Mouse (Mus musculus) small intestine, adult 2 months (tissue): ENCODE measurements around the gene Zfp811. TPM values are rescaled to one million over a fixed set of nuclear protein-coding genes. Genes with fewer than 3 reads are reported as not detected.

ENCODE experiments used
- H3K27ac ChIP-seq: fragments of 200-500 bp; 2 replicates; pipeline ENCODE4 v1.5.1; 2012; ENCODE audit warnings: low read depth, low read length, control low read depth, inconsistent platforms; ENCODE audit not compliant: insufficient read depth
- H3K27me3 ChIP-seq: fragments of 200-500 bp; 2 replicates; pipeline ENCODE4 v1.6.1; 2012; ENCODE audit warnings: mild to moderate bottlenecking, moderate library complexity, low read length, inconsistent platforms; ENCODE audit not compliant: control insufficient read depth, insufficient read depth
- H3K36me3 ChIP-seq: fragments of 200-500 bp; 2 replicates; pipeline ENCODE4 v1.6.1; 2012; ENCODE audit warnings: mild to moderate bottlenecking, low read length, control low read depth, inconsistent platforms; ENCODE audit not compliant: control insufficient read depth, insufficient read depth
- H3K4me1 ChIP-seq: fragments of 200-500 bp; 2 replicates; pipeline ENCODE4 v1.6.1; 2012; ENCODE audit warnings: low read length, inconsistent platforms, mixed read lengths; ENCODE audit not compliant: control insufficient read depth, insufficient read depth, insufficient read length
- H3K4me3 ChIP-seq: fragments of 200-500 bp; 2 replicates; pipeline ENCODE4 v1.5.1; 2012; ENCODE audit warnings: low read depth, mild to moderate bottlenecking, control low read depth, inconsistent platforms, low read length, moderate library complexity
- CTCF ChIP-seq: fragments of 200-500 bp; IDR thresholded peaks from 2 replicates; pipeline ENCODE4 v1.5.1; 2012; ENCODE audit warnings: low read depth, mild to moderate bottlenecking, control low read depth, inconsistent platforms, low read length, moderate library complexity, mixed read lengths; ENCODE audit not compliant: insufficient replicate concordance, insufficient read length; ENCODE audit errors: extremely low read depth
- POLR2A ChIP-seq: fragments of 200-500 bp; IDR thresholded peaks from 2 replicates; pipeline ENCODE4 v1.6.1; 2012; ENCODE audit warnings: low read depth, mild to moderate bottlenecking, control low read depth, inconsistent platforms, low read length, moderate library complexity
- WGBS: fragments of 180-500 bp; shearing (Covaris S2); methylation state at CpG from one replicate; pipeline ENCODE4 v1.1.7; 2018; 5-methylcytosine and 5-hydroxymethylcytosine counted together
- polyA plus RNA-seq: library from polyadenylated mRNA; depleted of rRNA; stranded (reverse); fragments of >200 nt; gene quantifications from 2 replicates; pipeline ENCODE4 v1.2.3, GENCODE M21; 2012; rRNA removed

Gene Zfp811
- polyA plus RNA-seq, 1 experiment: not detected

DNA sequence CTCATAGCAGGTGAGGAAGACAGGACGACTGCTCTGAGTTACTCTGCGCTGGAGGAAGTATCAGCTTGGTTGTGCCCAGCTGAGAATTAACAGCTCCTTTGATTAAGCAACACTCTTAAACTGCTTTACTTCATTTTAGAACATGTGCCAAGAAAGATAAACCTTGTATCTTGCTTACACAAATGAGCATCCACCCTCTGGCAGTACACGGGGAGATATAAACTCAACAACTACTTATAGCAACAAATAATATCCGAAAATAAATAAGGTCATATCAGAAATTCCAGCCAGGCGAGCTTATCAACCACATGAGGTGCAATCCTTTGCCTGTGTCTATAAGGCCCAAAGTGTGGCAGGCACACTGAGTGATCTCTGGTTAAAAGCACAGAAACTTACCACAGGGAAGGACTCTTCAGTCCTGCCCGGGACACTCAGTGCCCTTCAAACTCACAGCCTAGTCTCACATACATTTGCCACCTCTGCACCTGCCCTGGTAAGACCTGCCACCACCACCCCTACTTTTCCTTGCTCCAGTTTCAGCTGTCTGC lies 56.8 kb downstream of the Zfp811 start:
- no peak for TF ChIP-seq POLR2A
- TF ChIP-seq CTCF: no peak
- Histone ChIP-seq H3K4me1 (no peaks in the 10 kb centered on the region), H3K27me3 (no peaks in the 10 kb centered on the region), H3K27ac (no peak overlapping the region), H3K4me3 (no peak overlapping the region), H3K36me3 (no peaks in the 10 kb centered on the region)
- 23% methylated on average over 6 of the region's 6 CpGs for whole genome bisulfite sequencing

DNA sequence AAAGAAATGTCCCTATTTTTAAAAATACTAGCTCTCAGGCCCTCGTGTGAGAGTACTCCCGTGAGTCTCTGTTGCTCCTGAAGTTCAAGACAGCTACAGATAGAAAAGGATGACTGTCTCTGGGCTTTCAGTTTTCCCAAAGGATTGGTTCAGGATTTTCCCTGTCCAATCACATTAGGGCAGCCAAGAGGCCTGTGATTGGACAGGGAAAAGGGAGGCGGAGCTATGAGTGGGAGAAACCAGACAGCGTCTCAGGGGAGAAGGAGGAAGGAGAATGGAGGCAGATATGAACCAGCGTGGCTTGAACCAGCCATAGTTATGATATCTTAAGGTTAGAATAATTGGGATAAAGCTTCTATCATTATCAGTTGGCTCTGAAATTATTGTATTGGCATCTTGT lies 59.1 kb downstream of the Zfp811 start:
- no peaks in the 10 kb centered on the region for H3K27me3 ChIP-seq
- TF ChIP-seq POLR2A: no peak
- no peak for TF ChIP-seq CTCF
- H3K36me3 ChIP-seq: no peaks in the 10 kb centered on the region
- no peaks in the 10 kb centered on the region for H3K4me1 ChIP-seq
- WGBS: 39% methylated on average over 5 of the region's 5 CpGs
- no peak overlapping the region for H3K27ac ChIP-seq
- no peak overlapping the region for H3K4me3 ChIP-seq

Other genes with a start within 250 kb of the Zfp811 start
- not detected in 2 replicates for gene Cyp4f37, start 188.6 kb downstream of the Zfp811 start, polyA plus RNA-seq
- 20.5 and 87.7 TPM in 2 replicates for gene Cyp4f40, start 151.0 kb downstream of the Zfp811 start, polyA plus RNA-seq
- 0.57 and 2.3 TPM in 2 replicates for gene Cyp4f15, start 124.3 kb downstream of the Zfp811 start, polyA plus RNA-seq
- 2.7 and 6.1 TPM in 2 replicates for gene Zfp871, start 21.6 kb downstream of the Zfp811 start, polyA plus RNA-seq
- 2.6 and 6.9 TPM in 2 replicates for gene Zfp799, start 20.3 kb upstream of the Zfp811 start, polyA plus RNA-seq
- 0.09 and 0.30 TPM in 2 replicates for gene Zfp870, start 81.7 kb upstream of the Zfp811 start, polyA plus RNA-seq
- gene Cyp4f14, start 107.4 kb upstream of the Zfp811 start, polyA plus RNA-seq: 364 and 1,373 TPM in 2 replicates
- gene Cyp4f13, start 137.5 kb upstream of the Zfp811 start, polyA plus RNA-seq: 45.0 and 112 TPM in 2 replicates
- 0.18 and 0.25 TPM in 2 replicates for gene Zfp472, start 155.9 kb upstream of the Zfp811 start, polyA plus RNA-seq
- gene Zfp952, start 183.2 kb upstream of the Zfp811 start, polyA plus RNA-seq: 0.65 and 0.79 TPM in 2 replicates
- 0.05 and 0.09 TPM in 2 replicates for gene Zfp763, start 223.5 kb upstream of the Zfp811 start, polyA plus RNA-seq